ENCODE assay signal across 12 mouse cellular contexts in the genomic region with DNA sequence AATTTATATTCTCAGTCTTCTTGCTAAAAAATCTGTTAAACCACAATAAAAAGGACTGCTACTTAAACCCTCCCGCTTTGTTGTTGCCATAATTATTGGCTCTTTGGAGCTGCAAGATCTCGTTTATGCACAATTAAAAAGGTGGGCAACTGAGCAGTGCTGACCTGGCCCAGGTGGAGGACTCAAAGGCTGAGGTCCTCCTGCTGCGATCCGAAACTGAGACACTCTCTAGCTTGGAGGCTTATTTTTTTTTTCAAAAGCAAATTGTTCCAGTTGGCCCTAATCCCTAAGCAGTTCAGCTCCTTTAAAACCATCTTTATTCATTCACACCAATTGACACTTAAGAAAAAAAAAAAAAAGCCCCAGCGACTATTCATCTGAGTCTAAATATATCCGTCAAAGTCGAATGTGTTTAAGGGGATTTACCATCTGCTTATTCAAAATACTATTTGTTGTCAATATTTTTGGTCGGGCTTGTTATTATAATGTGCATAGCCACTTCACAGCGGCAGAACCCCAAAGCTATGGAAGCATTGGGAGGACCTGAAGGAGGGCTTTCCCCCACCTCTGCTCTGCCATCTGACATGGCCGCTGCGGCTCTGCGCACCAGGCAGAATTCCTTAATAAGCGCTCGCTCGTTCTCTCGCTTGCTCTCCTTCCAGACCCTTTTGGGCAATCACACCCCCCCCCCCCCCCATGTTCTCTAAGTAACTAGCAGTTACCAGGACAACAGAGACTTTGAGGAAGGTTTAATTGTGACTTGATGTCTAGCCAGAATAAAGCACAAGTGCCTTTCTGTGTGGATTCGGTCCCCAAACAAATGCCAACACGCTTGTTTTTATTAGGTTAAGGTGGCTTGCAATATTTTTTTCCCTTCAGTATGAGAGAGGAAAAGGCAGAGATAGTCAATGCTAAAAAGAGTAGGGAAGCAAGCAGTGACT.
A peak's percentile ranks its signal among the peaks of the same experiment; 100 is the strongest.
DNase-seq lines count a peak whose midpoint lies in the region; ATAC-seq and TF ChIP-seq lines count a peak whose summit lies in the region.
"Had no signal": no experiment of that assay in that cellular context is flagged by ENCODE, and none has a peak within 500 bp of the region (broad histone marks: within the 10 kb centered on the region; RNA-seq: fewer than 3 reads in every experiment).

No protein-coding gene starts in this region.

- H3K4me1 ChIP-seq in embryonic facial prominence, embryonic 10.5 days = peaks cover 16% of the 10 kb centered on the region
- peaks cover 30% of the 10 kb centered on the region for H3K4me1 ChIP-seq in hindbrain, embryonic 14.5 days (replicated peaks; ENCODE audit: control insufficient read depth, insufficient read depth, low read length)
- H3K4me1 ChIP-seq in neural tube, embryonic 13.5 days (replicated peaks) = peaks cover 39% of the 10 kb centered on the region
- no peaks in the 10 kb centered on the region for H3K4me1 ChIP-seq in thymus, adult 2 months (replicated peaks; ENCODE audit: control insufficient read depth, insufficient read depth, low read length)
- H3K4me1 ChIP-seq: megakaryocyte, embryonic 14.5 days had no signal

- 0 out of 2 replicates have a peak, but pooled peaks cover 4% of the 10 kb centered on the region for H3K9me3 ChIP-seq in embryonic facial prominence, embryonic 10.5 days
- H3K9me3 ChIP-seq in hindbrain, embryonic 14.5 days (ENCODE audit: control insufficient read depth, low read length) = no peaks in the 10 kb centered on the region
- H3K9me3 ChIP-seq in neural tube, embryonic 13.5 days = no peaks in the 10 kb centered on the region

- peak overlapping the region; percentile 2; the same call in 1 of the 2 replicates for H3K27ac ChIP-seq in left cerebral cortex, adult 2 months
- H3K27ac ChIP-seq in embryonic facial prominence, embryonic 10.5 days (replicated peaks) = no peak overlapping the region
- H3K27ac ChIP-seq in hindbrain, embryonic 14.5 days = peak overlapping the region; percentile 32
- H3K27ac ChIP-seq in neural tube, embryonic 13.5 days (replicated peaks) = peak overlapping the region; percentile 49
- H3K27ac ChIP-seq in thymus, adult 2 months (ENCODE audit: control insufficient read depth, insufficient read depth, low read length) = no peak overlapping the region
- H3K27ac ChIP-seq: gastrocnemius, adult 2 months had no signal

- no peaks in the 10 kb centered on the region; the same call in 1 of the 2 replicates for H3K27me3 ChIP-seq in embryonic facial prominence, embryonic 10.5 days (replicated peaks; ENCODE audit: low read depth, poor library complexity, severe bottlenecking)
- H3K27me3 ChIP-seq in hindbrain, embryonic 14.5 days (ENCODE audit: control insufficient read depth, insufficient read depth, low read length) = no peaks in the 10 kb centered on the region
- H3K27me3 ChIP-seq in neural tube, embryonic 13.5 days = peaks cover 6% of the 10 kb centered on the region; the same call in 1 of the 2 replicates
- no peaks in the 10 kb centered on the region for H3K27me3 ChIP-seq in thymus, adult 2 months (ENCODE audit: control insufficient read depth, insufficient read depth, low read length)

- DNase-seq in left cerebral cortex, adult 2 months (ENCODE audit: extremely low spot score in 1 of 2, low spot score in 2 of 2) = peak in 1 of 2 experiments; percentile 31
- DNase-seq in left cerebral cortex, adult 8-10 months (ENCODE audit: low spot score in 2 of 2) = no peak
- DNase-seq in embryonic facial prominence, embryonic 10.5 days (ENCODE audit: low spot score) = peak; percentile 23
- DNase-seq in hindbrain, embryonic 14.5 days (ENCODE audit: low spot score) = peak; percentile 39
- no peak for DNase-seq in cerebellum, adult 11 months
- no peak for DNase-seq in ovary, postnatal 14 days (ENCODE audit: low spot score)
- DNase-seq in thymus, adult 2 months = no peak
- DNase-seq: cerebellum, postnatal 14 days; gastrocnemius, adult 2 months; thymus, postnatal 4 days had no signal

- intact Hi-C loops in left cerebral cortex, adult 2 months (cut with DNase I) = no loop called here

- peaks cover 13% of the 10 kb centered on the region for H3K36me3 ChIP-seq in embryonic facial prominence, embryonic 10.5 days (replicated peaks)
- no peaks in the 10 kb centered on the region for H3K36me3 ChIP-seq in hindbrain, embryonic 14.5 days (replicated peaks; ENCODE audit: control insufficient read depth, insufficient read depth)
- no peaks in the 10 kb centered on the region for H3K36me3 ChIP-seq in neural tube, embryonic 13.5 days
- H3K36me3 ChIP-seq in thymus, adult 2 months (ENCODE audit: control insufficient read depth, insufficient read depth, low read length) = no peaks in the 10 kb centered on the region

- H3K4me2 ChIP-seq in hindbrain, embryonic 14.5 days (replicated peaks) = peak overlapping the region; percentile 31
- peak overlapping the region; percentile 23; the same call in 1 of the 2 replicates for H3K4me2 ChIP-seq in neural tube, embryonic 13.5 days

- TF ChIP-seq CTCF in left cerebral cortex, adult 2 months (IDR thresholded peaks at IDR 0.05) = no peak
- TF ChIP-seq CTCF in thymus, adult 2 months (IDR thresholded peaks at IDR 0.05; ENCODE audit: borderline replicate concordance, control insufficient read depth, extremely low read depth, insufficient read depth, low read length, poor library complexity) = no peak

- ATAC-seq in hindbrain, embryonic 14.5 days (ENCODE audit: low FRiP score) = no peak; the same call in 1 of the 2 replicates
- ATAC-seq in neural tube, embryonic 13.5 days (ENCODE audit: low read depth) = 0 out of 2 replicates have a peak, but pooled peaks have one; percentile 40

- WGBS in embryonic facial prominence, embryonic 10.5 days = 62% methylated on average over 18 of the region's 18 CpGs
- 25% methylated on average over 18 of the region's 18 CpGs for WGBS in hindbrain, embryonic 14.5 days
- WGBS in neural tube, embryonic 13.5 days = 37% methylated on average over 18 of the region's 18 CpGs
- WGBS in thymus, adult 2 months = 76% methylated on average over 18 of the region's 18 CpGs

- H3K9ac ChIP-seq in hindbrain, embryonic 14.5 days = no peak overlapping the region
- no peak overlapping the region for H3K9ac ChIP-seq in neural tube, embryonic 13.5 days

- no peak for TF ChIP-seq POLR2A in thymus, adult 2 months (IDR thresholded peaks at IDR 0.05; ENCODE audit: control insufficient read depth, extremely low read depth, insufficient read depth, low read length, poor library complexity)

- H3K4me3 ChIP-seq in left cerebral cortex, adult 2 months = peak overlapping the region; percentile 34
- H3K4me3 ChIP-seq in embryonic facial prominence, embryonic 10.5 days = no peak overlapping the region
- no peak overlapping the region for H3K4me3 ChIP-seq in hindbrain, embryonic 14.5 days (replicated peaks; ENCODE audit: low read length)
- H3K4me3 ChIP-seq in neural tube, embryonic 13.5 days = no peak overlapping the region
- H3K4me3 ChIP-seq in thymus, adult 2 months (ENCODE audit: control insufficient read depth, insufficient read depth, low read length) = no peak overlapping the region
- H3K4me3 ChIP-seq: gastrocnemius, adult 2 months; megakaryocyte, embryonic 14.5 days had no signal

Comparison
In these comparisons a context has a peak if more than half of its experiments do, and no peak if none do; other contexts are left out.
1. DNase-seq: peak in embryonic facial prominence, embryonic 10.5 days (single experiment) and hindbrain, embryonic 14.5 days (single experiment); none in left cerebral cortex, adult 8-10 months (0 of 2), cerebellum, adult 11 months (single experiment), ovary, postnatal 14 days (single experiment) and thymus, adult 2 months (single experiment).
2. H3K27ac ChIP-seq: peak in left cerebral cortex, adult 2 months (single experiment), hindbrain, embryonic 14.5 days (single experiment) and neural tube, embryonic 13.5 days (single experiment); none in embryonic facial prominence, embryonic 10.5 days (single experiment) and thymus, adult 2 months (single experiment).